Mouse (Mus musculus): ENCODE results near the gene Eno3. TPM values are rescaled to one million over a fixed set of nuclear protein-coding genes. Genes with fewer than 3 reads are reported as not detected.
A peak's percentile ranks its signal among the peaks of the same experiment; 100 is the strongest.

Eno3 gene
- polyA plus RNA-seq, 1 experiment = 15.3 TPM

DNA sequence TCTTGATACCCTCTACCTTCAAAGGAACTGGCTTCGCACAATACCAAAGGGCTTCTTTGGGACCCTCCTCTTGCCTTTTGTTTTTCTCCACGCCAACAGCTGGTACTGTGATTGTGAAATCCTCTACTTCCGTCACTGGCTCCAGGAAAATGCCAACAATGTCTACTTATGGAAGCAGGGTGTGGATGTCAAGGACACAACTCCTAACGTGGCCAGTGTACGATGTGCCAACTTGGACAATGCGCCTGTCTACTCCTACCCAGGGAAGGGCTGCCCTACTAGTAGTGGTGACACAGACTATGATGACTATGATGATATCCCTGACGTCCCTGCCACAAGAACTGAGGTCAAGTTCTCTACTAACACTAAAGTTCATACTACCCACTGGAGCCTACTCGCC, 17.0 kb upstream of the Eno3 start:
- no peaks in the 10 kb centered on the region for H3K4me1 ChIP-seq (ENCODE audit: control insufficient read depth, insufficient read depth, insufficient read length)
- no peaks in the 10 kb centered on the region for H3K27me3 ChIP-seq (ENCODE audit: control insufficient read depth, insufficient read depth, low read length)
- no peak overlapping the region for H3K27ac ChIP-seq (ENCODE audit: insufficient read depth, low read length)
- peaks cover 6% of the 10 kb centered on the region for H3K36me3 ChIP-seq (ENCODE audit: control insufficient read depth, insufficient read depth, low read length)
- no peak overlapping the region for H3K4me3 ChIP-seq (ENCODE audit: extremely low read depth, insufficient read depth, insufficient read length)
- no peak for DNase-seq (ENCODE audit: low read depth in 1 of 2, low spot score in 2 of 2)
- WGBS = 87% methylated on average over 8 of the region's 8 CpGs
- TF ChIP-seq POLR2A (IDR thresholded peaks at IDR 0.05; ENCODE audit: low read depth, low read length) (no peak), CTCF (IDR thresholded peaks at IDR 0.05; ENCODE audit: extremely low read depth, insufficient read depth, insufficient read length, insufficient replicate concordance) (no peak)

DNA sequence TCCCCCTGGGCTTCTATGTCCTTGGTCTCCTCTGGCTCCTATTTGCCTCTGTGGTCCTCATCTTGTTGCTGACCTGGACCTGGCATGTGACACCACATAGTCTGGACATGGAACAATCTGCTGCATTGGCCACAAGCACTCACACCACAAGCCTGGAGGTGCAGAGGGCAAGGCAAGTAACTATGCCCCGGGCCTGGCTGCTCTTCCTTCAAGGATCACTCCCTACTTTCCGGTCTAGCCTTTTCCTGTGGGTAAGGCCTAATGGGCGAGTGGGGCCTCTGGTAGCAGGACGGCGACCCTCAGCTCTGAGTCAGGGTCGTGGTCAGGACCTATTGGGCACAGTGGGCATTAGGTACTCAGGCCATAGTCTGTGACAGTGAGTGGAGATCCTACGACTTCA, 15.8 kb upstream of the Eno3 start:
- H3K27me3 ChIP-seq (ENCODE audit: control insufficient read depth, insufficient read depth, low read length) = no peaks in the 10 kb centered on the region
- H3K27ac ChIP-seq (ENCODE audit: insufficient read depth, low read length) = no peak overlapping the region
- no peak overlapping the region for H3K4me3 ChIP-seq (ENCODE audit: extremely low read depth, insufficient read depth, insufficient read length)
- DNase-seq (ENCODE audit: low read depth in 1 of 2, low spot score in 2 of 2) = no peak
- peaks cover 5% of the 10 kb centered on the region; the same call in 1 of the 2 replicates for H3K4me1 ChIP-seq (ENCODE audit: control insufficient read depth, insufficient read depth, insufficient read length)
- peaks cover 10% of the 10 kb centered on the region for H3K36me3 ChIP-seq (ENCODE audit: control insufficient read depth, insufficient read depth, low read length)
- WGBS = 87% methylated on average over 7 of the region's 7 CpGs
- TF ChIP-seq POLR2A (IDR thresholded peaks at IDR 0.05; ENCODE audit: low read depth, low read length) = no peak
- no peak for TF ChIP-seq CTCF (IDR thresholded peaks at IDR 0.05; ENCODE audit: extremely low read depth, insufficient read depth, insufficient read length, insufficient replicate concordance)

- no peak overlapping the region for H3K27ac ChIP-seq (ENCODE audit: insufficient read depth, low read length)
- TF ChIP-seq POLR2A (IDR thresholded peaks at IDR 0.05; ENCODE audit: low read depth, low read length) (no peak), CTCF (IDR thresholded peaks at IDR 0.05; ENCODE audit: extremely low read depth, insufficient read depth, insufficient read length, insufficient replicate concordance) (no peak)
- H3K4me1 ChIP-seq (ENCODE audit: control insufficient read depth, insufficient read depth, insufficient read length) = peaks cover 5% of the 10 kb centered on the region; the same call in 1 of the 2 replicates
- H3K4me3 ChIP-seq (ENCODE audit: extremely low read depth, insufficient read depth, insufficient read length) = no peak overlapping the region
- no peaks in the 10 kb centered on the region for H3K27me3 ChIP-seq (ENCODE audit: control insufficient read depth, insufficient read depth, low read length)
- WGBS = 94% methylated on average over 6 of the region's 6 CpGs
- peaks cover 10% of the 10 kb centered on the region for H3K36me3 ChIP-seq (ENCODE audit: control insufficient read depth, insufficient read depth, low read length)
- DNase-seq (ENCODE audit: low read depth in 1 of 2, low spot score in 2 of 2) = no peak
These were observed 14.0 kb upstream of the Eno3 start for GRCm38 (mm10) chr11:70643051-70643450.

DNA sequence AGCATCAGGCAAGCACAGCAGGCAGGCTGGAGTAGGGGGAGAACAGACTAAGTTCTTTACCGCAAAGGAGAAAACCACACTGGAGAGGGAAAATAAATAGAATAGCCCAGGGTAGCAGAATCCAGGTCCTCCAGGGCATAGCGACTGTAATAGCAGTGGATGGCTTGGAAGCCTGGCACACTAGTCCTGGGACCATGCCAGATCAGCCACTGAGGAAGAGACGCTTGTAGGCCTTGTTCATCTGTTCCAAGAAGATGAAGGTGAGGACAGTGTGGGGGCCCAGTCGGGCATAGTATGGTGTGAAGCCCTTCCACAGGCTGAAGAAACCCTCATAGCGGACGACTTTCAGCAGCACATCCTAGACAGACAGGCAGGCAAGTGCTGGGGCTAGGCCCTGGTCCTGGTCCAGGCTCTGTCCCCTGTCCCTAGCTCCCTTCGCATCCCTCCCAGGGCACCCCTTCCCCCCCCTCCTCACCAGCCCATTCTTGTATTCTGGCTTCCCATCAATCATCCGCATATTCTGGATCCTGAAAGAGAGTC, 12.4 kb upstream of the Eno3 start:
- no peak overlapping the region for H3K27ac ChIP-seq (ENCODE audit: insufficient read depth, low read length)
- no peaks in the 10 kb centered on the region for H3K27me3 ChIP-seq (ENCODE audit: control insufficient read depth, insufficient read depth, low read length)
- WGBS = 91% methylated on average over 8 of the region's 8 CpGs
- H3K36me3 ChIP-seq (ENCODE audit: control insufficient read depth, insufficient read depth, low read length) = peaks cover 17% of the 10 kb centered on the region
- TF ChIP-seq POLR2A (IDR thresholded peaks at IDR 0.05; ENCODE audit: low read depth, low read length) (no peak), CTCF (IDR thresholded peaks at IDR 0.05; ENCODE audit: extremely low read depth, insufficient read depth, insufficient read length, insufficient replicate concordance) (no peak)
- peaks cover 11% of the 10 kb centered on the region; the same call in 1 of the 2 replicates for H3K4me1 ChIP-seq (ENCODE audit: control insufficient read depth, insufficient read depth, insufficient read length)
- no peak for DNase-seq (ENCODE audit: low read depth in 1 of 2, low spot score in 2 of 2)
- no peak overlapping the region for H3K4me3 ChIP-seq (ENCODE audit: extremely low read depth, insufficient read depth, insufficient read length)

- no peak for DNase-seq (ENCODE audit: low read depth in 1 of 2, low spot score in 2 of 2)
- TF ChIP-seq CTCF (IDR thresholded peaks at IDR 0.05; ENCODE audit: extremely low read depth, insufficient read depth, insufficient read length, insufficient replicate concordance) (no peak), POLR2A (IDR thresholded peaks at IDR 0.05; ENCODE audit: low read depth, low read length) (no peak)
- 82% methylated on average over 12 of the region's 12 CpGs for WGBS
- H3K27me3 ChIP-seq (ENCODE audit: control insufficient read depth, insufficient read depth, low read length) = no peaks in the 10 kb centered on the region
- no peak overlapping the region; the same call in 1 of the 2 replicates for H3K27ac ChIP-seq (ENCODE audit: insufficient read depth, low read length)
- H3K4me1 ChIP-seq (ENCODE audit: control insufficient read depth, insufficient read depth, insufficient read length) = peaks cover 15% of the 10 kb centered on the region; the same call in 1 of the 2 replicates
- peaks cover 24% of the 10 kb centered on the region for H3K36me3 ChIP-seq (ENCODE audit: control insufficient read depth, insufficient read depth, low read length)
- H3K4me3 ChIP-seq (ENCODE audit: extremely low read depth, insufficient read depth, insufficient read length) = peak overlapping the region; percentile 79; the same call in 1 of the 2 replicates
These were observed 11.3 kb upstream of the Eno3 start for GRCm38 (mm10) chr11:70645461-70646258.

DNA sequence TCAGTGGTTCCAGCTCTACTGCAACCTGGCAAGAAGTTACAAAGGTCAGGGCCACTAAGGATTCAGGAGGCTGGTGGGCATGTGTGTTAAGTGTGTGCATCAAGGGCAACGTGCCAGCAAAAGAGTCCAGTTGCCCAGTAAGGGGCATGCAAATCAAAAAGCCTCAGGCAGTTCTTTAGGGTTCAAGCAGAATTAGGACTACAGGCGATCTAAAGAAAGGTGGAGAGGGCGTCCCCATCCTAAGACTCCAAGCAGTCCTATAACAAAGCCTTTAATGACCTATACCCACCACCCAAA, 10.8 kb upstream of the Eno3 start:
- TF ChIP-seq CTCF (IDR thresholded peaks at IDR 0.05; ENCODE audit: extremely low read depth, insufficient read depth, insufficient read length, insufficient replicate concordance) (no peak), POLR2A (IDR thresholded peaks at IDR 0.05; ENCODE audit: low read depth, low read length) (no peak)
- Histone ChIP-seq H3K36me3 (ENCODE audit: control insufficient read depth, insufficient read depth, low read length) (peaks cover 29% of the 10 kb centered on the region), H3K4me1 (ENCODE audit: control insufficient read depth, insufficient read depth, insufficient read length) (peaks cover 20% of the 10 kb centered on the region; the same call in 1 of the 2 replicates), H3K27ac (ENCODE audit: insufficient read depth, low read length) (peak overlapping the region; percentile 90), H3K27me3 (ENCODE audit: control insufficient read depth, insufficient read depth, low read length) (no peaks in the 10 kb centered on the region), H3K4me3 (ENCODE audit: extremely low read depth, insufficient read depth, insufficient read length) (peak overlapping the region; percentile 79)
- DNase-seq (ENCODE audit: low read depth in 1 of 2, low spot score in 2 of 2) = no peak
- 26% methylated on average over 3 of the region's 3 CpGs for WGBS

Measured in spleen, adult 2 months (tissue).